Mouse (Mus musculus) thymus, postnatal 4 days (tissue): ENCODE data around the gene Lrrc4c.

Experiments used
- DNase-seq: peaks from one replicate; pipeline ENCODE4 v3.0.0; 2021

Gene Lrrc4c

DNA sequence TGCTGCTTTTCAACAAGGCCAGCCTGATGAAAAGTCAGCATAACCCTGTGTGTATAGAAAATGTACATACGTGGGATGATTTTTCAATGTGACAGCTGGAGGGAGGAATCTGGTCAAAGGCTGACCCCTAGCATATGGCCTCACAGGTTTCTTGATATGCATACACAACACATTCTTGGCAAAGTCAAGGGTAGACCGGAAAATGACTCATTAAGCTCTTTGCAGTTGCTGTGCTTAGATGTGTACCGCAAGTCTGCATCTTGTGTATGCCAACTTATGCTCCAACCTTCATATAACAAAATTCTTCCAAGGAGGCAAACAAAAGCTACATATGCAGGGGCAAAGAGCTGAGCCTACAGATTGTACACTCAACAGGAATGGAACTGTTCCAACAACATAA is 631.6 kb downstream of the Lrrc4c start:
- DNase-seq, result no peak

DNA sequence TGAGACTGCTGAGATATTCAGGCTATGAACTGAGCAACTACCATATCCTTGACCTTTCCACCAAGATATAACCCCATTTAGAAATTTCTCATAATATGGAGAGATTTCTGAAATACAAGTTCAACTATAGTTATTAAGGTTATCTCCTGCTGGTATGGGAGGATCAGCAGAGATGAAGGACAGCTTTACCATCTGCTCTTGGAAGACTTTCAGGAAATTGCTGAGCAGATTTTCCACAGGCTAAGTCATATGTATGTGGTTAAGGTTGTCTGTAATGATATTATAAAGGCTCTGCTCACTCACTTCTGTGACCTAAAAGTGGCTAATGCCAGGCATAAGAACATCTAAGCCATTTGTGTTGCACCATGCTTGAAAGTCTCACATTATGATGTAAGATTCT is 681.6 kb downstream of the Lrrc4c start:
- no peak for DNase-seq

DNA sequence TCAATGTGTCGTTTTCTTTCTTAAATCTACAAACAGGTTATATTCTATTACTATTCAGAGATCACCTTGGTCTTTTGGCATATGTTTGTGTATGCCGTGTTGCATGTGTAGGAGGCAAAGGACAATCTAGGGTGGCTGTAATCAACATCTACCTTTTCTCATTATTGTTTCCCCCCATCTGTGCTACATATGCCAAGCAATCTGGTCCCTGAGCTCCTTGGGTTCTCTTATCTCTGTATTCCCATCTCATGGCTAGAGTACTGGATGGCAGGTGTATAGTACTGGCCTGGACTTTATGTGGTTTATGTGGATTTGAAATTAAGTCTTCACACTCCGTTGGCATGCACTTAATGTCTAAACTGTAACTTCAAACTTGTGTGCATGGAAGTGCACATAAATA is 700.4 kb downstream of the Lrrc4c start:
- no peak for DNase-seq

DNA sequence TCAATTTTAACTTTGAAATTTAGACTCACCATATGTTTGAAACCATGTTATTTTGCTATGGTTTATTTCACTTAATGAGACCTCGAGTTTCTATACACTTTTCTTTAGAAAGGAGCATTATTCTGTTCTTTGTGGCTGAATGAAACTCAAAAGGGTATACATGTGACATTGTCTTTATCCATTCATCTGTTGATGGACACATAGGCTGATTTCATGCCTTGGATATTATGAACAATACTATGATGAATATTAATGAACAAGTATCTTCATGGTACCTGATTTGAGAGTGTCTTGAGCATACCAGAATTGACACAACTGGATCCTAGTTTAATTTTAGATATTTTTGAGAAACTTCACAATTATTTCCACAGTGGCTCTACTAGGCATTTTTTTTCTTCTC is 709.0 kb downstream of the Lrrc4c start:
- DNase-seq, result no peak

DNA sequence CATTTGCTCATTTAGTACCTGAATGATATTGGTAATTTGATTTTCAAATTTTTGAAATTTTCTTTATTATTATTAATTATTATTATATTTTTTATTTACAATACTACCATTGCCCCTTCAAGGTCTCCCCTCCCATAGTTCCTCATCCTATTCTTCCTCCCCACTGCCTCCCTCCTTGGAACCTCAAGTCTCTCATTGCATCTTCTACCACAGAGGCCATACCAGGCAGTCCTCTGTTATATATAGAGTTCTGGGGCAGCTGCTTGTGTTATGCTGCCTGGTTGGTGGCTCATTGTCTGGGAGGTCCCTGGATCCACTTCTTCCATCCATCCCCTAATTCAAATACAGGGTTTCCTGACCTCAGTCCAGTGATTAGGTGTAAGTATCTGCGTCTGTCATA is 709.6 kb downstream of the Lrrc4c start:
- no peak for DNase-seq

DNA sequence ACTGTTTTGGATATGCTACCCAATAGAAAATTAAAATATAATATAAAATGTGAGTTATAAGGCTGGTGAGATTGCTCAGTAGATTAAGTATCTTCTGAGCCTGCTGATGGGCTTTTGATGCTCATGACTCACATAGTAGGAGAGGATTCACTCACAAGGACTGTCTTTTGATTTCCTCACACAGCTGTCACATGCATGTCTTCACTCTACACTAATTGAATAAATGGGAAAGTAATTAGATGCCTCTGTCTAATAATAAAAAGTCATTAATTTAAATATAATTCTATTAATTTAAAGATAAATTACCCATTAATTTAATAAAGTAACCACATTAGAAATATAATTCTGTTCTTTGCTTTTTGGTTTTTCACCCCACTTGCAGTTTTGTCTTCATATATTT is 718.4 kb downstream of the Lrrc4c start:
- DNase-seq, result no peak

DNA sequence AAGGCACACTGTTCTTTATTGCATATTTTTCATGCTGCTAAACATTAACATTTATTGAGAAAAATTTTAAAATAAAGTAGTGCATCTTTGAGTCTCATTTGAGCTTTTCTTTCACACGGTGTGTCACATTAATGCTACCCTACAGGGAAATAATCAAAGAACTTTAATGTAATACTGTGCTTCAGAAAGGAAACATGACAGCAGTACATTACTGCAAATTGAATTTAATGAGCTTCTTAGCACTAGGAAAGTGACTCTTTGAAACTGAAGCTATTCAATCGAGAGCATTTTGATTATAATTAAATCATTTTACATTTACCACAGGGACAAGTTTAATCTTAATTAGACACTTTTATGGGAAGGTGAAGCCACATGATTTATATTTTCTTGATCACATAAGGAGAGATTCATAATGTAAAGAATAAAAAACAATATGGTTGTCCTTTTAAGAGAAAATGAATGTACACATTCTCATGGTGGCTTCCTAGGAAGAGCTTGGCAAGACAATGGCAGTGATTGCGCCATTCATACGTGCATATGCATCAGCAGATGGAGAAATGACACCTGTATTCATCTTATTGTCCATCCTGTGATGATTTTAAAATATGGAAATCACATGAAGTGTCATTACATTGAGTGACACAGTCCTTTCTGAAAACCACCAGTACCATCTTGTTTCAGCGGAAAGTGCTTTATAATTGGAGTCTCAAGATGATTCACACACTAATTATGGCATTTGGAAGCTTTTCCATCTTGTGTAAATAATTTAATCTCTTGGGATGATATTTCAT is 719.2 kb downstream of the Lrrc4c start:
- DNase-seq, result no peak

DNA sequence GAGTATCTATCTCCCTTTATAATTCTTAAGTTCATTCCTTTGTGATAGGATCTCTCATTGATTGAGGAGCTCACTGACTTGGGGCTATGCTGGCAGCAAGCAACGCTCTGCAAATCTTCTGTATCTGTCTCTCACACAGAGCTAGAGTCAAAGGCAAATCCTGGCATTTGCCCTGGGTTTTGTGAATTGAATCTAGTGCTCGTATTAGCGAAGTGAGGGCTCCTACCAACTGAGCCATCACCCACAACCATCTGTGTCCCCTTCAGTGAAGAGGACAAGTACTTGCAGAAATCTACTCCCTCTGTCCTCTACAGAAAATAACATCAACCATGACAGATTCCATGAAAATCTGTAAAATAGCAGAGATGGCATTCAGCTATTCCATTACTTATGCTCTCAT is 726.0 kb downstream of the Lrrc4c start:
- no peak for DNase-seq

DNA sequence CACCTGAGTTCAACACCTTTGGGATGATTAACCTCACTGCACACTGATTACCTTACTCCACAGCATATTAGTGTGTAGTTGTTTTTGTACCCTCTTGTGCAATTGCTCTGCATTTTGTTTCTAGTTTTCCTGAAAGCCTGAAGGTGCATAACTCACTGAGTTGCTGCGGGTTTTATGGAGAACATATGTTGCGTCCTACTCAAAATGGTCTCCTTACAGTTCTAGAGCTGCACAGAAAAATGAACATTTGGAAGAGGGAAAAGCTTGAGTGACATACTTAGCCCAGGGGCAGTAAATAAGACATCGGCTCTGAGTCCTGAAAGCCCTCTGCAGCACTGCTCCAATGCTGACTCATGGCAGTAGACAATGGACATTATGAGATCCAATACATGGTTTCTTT is 727.7 kb downstream of the Lrrc4c start:
- no peak for DNase-seq

DNA sequence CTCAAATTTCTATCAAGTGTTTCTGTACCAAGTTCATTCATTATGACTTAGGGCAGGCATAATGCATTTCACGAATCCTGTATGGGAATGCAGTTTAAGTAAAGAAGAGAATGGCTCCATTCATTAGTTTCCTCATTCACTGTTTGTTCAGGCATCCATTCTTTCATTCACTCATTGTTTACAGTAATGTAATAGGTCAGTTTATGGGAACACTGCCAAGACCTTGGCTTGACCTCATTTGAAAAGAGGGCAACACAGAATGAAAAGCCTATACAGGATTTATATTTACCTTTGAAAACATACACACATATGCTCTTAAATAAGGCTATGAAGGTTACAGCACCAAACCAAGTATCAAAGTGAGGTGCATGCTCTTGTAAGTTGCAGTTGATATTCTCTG is 762.2 kb downstream of the Lrrc4c start:
- no peak for DNase-seq

DNA sequence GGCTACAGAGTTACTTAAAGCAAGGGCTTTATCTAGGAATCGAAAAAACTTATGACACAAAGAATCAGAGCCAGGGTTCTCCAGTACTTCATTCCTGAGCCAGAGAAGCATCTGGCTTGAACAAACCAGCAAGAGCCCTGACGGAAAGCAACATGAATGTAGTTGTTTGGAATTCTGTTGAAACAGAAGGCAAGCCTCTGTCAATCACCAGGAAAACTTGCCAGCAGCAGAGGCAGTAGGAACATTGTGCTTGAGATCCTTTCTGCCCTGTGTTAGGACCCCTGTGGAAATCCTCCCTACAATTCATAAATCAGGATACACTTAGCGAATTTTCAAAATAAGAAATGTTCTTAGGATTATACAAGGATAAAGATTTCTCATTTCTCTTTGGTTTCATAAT is 780.0 kb downstream of the Lrrc4c start:
- DNase-seq, result no peak

DNA sequence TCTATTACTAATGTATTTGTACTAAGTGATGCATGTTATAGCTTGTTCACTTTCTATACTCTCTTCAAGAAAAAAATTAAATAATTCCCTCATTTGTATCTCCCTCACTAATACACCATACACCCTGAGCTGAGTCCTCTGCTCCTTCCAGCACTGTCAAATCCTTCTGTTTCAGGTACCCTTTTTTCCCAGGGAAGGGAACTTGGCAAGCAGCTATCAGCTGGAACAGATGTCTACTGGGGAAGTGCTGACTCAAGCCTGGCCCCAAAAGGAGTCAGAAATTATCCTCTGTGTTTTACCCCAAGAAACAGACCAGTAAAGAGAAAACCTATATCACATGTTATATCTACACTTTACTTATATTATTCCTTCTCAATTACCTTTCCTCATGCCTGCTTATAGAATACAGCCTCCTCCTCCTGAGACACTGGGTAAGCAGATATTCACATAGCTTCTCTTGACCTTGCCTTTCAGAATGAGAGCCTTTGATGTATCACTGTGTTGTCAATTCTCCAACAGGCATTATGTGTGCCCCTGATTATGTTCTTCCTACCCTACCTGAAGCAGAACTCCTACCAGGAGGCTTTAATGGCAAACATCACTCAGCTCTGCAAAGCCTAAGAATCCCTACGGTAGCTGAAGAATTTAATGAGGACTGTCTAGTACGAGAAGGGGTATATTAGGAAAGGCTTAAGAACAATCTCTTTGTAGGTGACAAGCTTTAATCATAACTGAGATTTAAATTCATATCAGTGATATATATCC is 785.6 kb downstream of the Lrrc4c start:
- DNase-seq, result no peak

DNA sequence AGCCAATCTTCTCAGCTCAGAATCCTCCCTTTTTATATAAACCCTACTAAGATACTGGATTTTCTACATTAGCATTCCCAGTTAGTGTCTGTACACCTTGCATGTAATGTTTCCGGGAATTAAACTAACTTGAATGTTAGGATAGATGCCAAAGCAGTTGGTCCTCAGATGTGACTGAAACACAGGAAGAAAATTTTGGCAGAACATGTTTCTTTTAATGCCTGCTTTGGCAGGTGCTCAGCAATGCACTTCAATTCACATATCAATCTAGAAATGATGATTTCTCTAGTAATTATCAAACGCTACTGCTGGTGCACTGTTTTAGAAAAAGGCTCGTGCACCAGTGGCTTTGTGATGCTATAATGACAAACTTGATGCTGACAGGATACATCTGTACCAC is 806.3 kb downstream of the Lrrc4c start:
- DNase-seq, result no peak

DNA sequence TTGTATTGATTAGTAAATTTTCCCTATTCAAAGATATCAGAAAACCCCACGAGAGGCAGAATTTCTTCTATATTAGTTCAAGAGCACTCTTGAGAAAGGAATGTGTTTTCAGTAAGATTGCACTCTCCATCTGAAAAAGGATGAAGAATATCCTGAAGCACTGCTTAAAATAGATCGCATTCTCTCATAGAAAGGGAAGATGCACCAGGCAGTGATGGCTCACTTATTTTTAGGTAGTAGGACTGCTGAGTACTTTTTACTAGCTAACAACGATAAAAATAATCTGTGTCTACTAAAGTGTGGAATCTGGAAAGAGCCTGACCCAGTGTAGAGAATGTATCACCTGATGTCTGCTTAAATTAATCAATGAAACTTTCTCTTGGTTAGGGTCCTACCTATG is 820.5 kb downstream of the Lrrc4c start:
- DNase-seq, result no peak

DNA sequence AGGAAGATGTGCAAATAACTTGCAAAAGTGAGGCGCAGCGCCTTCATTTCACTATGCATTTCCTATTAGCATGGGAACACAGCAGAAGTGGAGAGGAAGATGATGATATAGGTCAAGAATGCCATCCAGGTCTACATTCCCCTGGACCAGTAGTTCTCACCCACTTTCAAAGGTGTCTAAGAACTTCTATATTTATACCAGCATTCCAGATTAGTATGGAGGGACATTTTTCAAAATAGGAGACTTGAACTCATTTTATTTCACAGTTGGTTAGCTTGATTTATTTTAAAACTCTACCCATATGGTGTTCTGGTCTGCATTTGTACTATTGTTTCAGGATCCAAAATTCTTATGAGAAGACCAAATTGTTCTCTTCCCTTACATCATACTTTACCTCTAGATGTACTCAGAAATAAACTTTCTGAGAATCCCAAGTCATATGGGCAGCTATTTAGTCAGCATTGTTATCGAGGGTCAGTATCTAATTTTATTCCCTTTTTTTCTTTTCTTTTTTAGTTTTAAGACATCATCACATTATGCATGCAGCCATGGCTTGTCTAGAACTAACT is 833.7 kb downstream of the Lrrc4c start:
- DNase-seq, result no peak

DNA sequence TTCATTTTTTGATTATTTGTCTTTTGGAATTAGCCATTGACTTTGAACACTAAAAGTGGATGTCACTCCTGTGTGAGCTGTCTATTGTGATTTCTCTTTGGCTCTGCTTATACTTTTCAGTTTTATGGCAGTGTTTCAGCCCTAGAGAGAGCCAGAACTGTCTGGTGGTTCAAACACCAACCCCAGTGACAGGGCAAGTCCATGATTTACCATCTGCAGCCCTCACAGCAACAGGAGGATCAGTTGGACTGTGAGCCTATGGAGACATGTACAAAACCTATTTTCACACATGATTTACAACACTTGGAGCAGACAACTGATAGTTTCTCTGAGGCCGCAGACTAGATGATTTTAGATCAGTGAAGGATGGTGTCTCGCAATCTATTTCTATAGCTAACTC is 847.8 kb downstream of the Lrrc4c start:
- no peak for DNase-seq

DNA sequence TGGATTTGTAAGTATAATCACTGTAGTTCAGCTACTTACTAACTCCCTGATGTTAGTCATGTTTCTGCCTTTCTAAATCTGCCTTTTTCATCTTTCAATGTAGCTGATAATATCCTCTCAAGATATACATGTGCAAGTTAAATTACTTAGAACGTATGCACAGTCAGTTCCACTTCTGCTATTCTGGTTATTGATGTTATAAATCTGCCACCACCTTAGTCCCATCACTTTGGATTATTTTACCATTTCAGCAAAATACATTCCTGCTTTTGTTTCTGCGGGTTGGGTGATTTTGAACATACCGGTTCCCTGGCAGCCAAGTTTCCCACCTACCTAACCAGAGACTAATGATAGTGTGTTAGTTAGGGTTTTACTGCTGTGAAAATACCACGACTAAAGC is 860.4 kb downstream of the Lrrc4c start:
- DNase-seq, result no peak

DNA sequence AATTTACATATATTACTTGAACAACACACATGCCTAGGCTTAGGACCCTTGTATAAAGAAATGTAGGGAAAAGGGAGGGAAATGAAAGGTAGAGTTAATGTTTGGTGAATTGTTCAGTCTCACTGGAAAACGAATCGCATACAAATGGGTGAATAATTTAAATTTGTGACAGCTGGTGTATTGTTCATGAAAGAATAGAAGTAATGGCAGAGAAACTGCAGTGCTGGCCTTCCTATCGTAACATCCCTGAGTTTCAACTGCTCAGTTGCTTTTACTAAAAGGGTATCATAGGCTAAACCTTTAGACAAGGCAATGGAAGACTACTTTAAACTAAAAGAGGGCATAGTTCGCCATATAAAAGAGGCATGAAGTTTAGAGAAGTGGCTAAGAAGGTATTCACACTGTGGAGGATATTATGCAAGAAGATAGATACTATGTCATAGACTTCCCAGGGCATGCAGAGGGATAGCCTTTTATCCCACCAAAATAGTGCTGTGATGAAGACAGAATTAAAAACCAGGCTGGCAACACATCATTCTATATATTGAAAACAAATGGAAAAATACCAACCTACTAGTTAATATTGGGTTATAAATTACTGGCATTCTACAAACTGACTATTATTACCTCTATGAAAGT is 879.1 kb downstream of the Lrrc4c start:
- DNase-seq, result no peak

DNA sequence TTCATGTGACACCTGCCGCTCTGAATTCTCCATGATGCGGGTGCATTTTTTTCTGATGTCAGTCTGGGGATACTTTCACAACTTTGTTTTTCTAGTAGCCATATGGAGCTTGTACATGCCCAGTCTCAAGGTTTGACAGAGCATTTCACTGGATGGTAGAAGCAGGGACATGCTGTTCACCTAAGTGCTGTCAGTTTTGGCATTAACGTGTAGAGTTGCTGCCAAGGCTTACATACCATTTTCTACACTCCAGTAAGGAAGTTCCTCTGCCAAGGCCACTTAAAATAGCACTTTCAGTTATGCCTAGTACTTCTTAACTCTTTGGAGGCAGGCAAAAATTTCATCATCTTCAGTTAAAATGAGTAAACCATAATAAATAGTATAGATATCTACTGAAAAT is 915.0 kb downstream of the Lrrc4c start:
- no peak for DNase-seq

DNA sequence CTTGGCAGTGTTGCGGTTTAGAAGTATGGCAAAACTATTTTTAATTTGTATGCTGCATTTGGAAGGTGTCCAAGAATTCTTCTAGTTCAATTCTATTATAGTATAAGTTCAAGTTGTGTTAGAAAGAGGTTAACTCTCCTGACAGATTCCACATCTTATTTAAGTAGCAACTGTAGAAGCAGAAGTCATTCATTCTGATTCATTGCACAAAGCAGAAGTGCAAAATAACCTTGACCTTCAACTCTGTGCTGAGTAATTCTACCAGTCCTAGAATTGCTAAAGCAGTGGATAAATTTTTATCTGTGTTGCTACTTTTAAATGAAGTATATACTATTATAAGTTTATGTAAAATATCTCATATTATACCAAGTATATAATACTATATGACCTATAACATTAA is 916.1 kb downstream of the Lrrc4c start:
- no peak for DNase-seq

DNA sequence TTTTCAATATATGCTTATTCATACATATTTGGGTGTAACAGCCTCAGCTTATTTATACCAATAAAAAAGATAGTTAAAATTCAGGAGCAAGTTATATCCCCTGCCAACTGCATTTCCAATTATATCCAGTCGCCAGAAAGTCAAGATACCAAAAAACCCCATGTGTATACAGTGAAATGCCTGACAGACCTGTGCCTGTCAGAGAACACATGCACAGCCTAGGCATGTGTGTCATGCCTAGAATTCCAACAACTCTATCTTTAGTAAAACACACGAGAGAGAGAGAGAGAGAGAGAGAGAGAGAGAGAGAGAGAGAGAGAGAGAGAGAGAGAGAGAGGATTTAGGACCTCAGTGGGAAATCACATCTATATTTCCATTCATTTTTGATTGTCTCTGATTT is 956.7 kb downstream of the Lrrc4c start:
- no peak for DNase-seq

DNA sequence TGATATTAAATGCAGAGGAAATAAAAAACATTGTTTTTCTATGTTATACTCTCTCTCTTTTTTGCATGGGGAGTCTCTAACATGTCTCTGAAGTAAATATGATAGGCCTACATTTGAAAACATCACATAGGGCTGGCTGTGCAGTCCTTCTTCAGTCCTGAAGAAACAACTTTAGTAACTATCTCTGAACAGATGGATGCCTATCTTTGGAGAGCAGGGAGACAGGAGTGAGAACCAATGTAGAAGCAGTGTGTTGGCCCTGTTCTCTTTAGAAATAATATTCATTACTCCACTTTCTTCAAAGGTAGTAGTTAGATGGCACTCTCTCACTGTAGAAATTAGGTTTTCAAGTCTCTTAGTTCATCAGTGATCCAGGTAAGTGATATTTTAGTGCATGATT is 967.0 kb downstream of the Lrrc4c start:
- no peak for DNase-seq

DNA sequence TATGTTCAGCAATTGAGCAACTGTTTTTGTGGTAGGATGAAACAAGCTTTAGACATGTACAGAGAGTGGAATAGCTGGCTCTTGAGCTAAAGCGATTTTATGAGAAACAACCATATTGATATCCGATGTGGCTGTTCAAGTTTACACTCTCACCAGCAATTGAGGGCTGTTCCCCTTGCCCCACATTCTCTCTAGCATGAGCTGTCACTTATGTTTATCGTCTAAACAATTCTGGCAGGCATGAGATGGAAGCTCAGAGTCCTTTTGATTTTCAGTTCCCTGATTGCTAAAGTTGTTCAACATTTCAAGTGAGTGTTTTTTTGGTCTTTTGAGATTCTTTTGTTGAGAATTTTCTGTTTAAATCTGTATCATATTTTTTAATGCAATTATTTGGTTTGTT is 976.2 kb downstream of the Lrrc4c start:
- DNase-seq, result no peak

DNA sequence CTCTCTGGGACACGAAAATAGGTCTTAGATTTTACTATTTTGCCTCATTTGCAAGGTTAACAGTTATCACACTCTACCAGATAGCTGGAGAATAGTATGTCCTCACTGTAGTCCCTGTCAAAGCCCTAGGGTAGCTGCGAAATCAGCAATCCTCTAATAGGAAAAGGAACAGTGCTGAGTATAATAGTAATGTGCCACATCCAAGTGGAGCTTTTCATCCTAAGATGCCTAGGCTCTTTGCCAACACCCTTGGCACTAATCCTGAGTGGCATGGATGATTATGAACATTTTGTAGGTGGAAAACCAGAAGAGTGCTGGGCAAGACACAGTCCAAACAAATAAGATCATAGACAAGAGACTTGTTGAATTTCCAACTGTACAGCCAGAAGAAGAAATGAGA is 981.7 kb downstream of the Lrrc4c start:
- DNase-seq, result no peak
